Mouse (Mus musculus): ENCODE results near the gene St14.

- TF ChIP-seq GATA1 (IDR thresholded peaks at IDR 0.05; ENCODE audit: borderline replicate concordance, low read length) (no peak), FLI1 (IDR thresholded peaks at IDR 0.05; ENCODE audit: low read length) (no peak)
These were observed 31.7 kb upstream of the St14 start for GRCm38 (mm10) chr9:31163327-31163726.
